Mouse (Mus musculus) heart, embryonic 15.5 days (tissue): ENCODE measurements around the gene St3gal3. TPM values are rescaled to one million over a fixed set of nuclear protein-coding genes. Genes with fewer than 3 reads are reported as not detected.

ENCODE experiments used
- ATAC-seq: fragments of 200-750 bp; cut with Nextera tagmentation; replicated peaks from 2 replicates; pipeline ENCODE4 v1.8.0; 2017; ENCODE audit warnings: low read depth, moderate TSS enrichment; ENCODE audit not compliant: insufficient number of reproducible peaks, insufficient read depth, low FRiP score
- H3K27ac ChIP-seq: fragments of 300-500 bp; sonication (generic); 2 replicates; pipeline ENCODE4 v1.5.1; 2015; ENCODE audit warnings: mild to moderate bottlenecking, inconsistent platforms
- H3K27me3 ChIP-seq: fragments of 300-500 bp; sonication (generic); 2 replicates; pipeline ENCODE4 v1.6.1; 2015; ENCODE audit warnings: inconsistent platforms
- H3K36me3 ChIP-seq: fragments of 300-500 bp; sonication (generic); 2 replicates; pipeline ENCODE4 v1.6.1; 2015; ENCODE audit warnings: mild to moderate bottlenecking, inconsistent platforms
- H3K4me1 ChIP-seq: fragments of 300-500 bp; sonication (generic); replicated peaks from 2 replicates; pipeline ENCODE4 v1.6.1; 2015; ENCODE audit warnings: inconsistent platforms
- H3K4me2 ChIP-seq: fragments of 300-500 bp; sonication (generic); 2 replicates; pipeline ENCODE4 v1.6.1; 2015; ENCODE audit warnings: inconsistent platforms, mild to moderate bottlenecking, moderate library complexity
- H3K4me3 ChIP-seq: fragments of 300-500 bp; sonication (generic); 2 replicates; pipeline ENCODE4 v1.5.1; 2015; ENCODE audit warnings: mild to moderate bottlenecking, inconsistent platforms
- H3K9ac ChIP-seq: fragments of 300-500 bp; sonication (generic); 2 replicates; pipeline ENCODE4 v1.6.1; 2015; ENCODE audit warnings: mild to moderate bottlenecking, inconsistent platforms
- H3K9me3 ChIP-seq: fragments of 300-500 bp; sonication (generic); replicated peaks from 2 replicates; pipeline ENCODE4 v1.6.1; 2016; ENCODE audit warnings: inconsistent platforms
- WGBS: fragments of 180-500 bp; shearing (Covaris S2); methylation state at CpG from one replicate; pipeline ENCODE4 v1.1.7; 2015; ENCODE audit warnings: mixed read lengths; 5-methylcytosine and 5-hydroxymethylcytosine counted together
- polyA plus RNA-seq: library from polyadenylated mRNA; unstranded; fragments of >200 nt; fragmentation: Nextera tagmentation; extraction: Ambion mirVana; gene quantifications from 2 replicates; pipeline ENCODE4 v1.2.1, GENCODE M21; 2015

Gene St3gal3
- polyA plus RNA-seq, 1 experiment from 2014 or later, result 7.5 TPM

GRCm38 (mm10) chr4:118152020-118152785, 17.5 kb upstream of the St3gal3 start:
- WGBS, result 87% methylated on average over 17 of the region's 17 CpGs
- Histone ChIP-seq H3K36me3 (peaks cover 80% of the 10 kb centered on the region), H3K27ac (no peak overlapping the region), H3K27me3 (no peaks in the 10 kb centered on the region), H3K9me3 (no peaks in the 10 kb centered on the region), H3K4me2 (no peak overlapping the region), H3K4me3 (no peak overlapping the region), H3K9ac (no peak overlapping the region), H3K4me1 (peaks cover 6% of the 10 kb centered on the region)
- no peak for ATAC-seq

- no peak for ATAC-seq
- Histone ChIP-seq H3K4me3 (no peak overlapping the region), H3K9ac (no peak overlapping the region), H3K4me2 (no peak overlapping the region), H3K9me3 (no peaks in the 10 kb centered on the region), H3K27me3 (no peaks in the 10 kb centered on the region), H3K36me3 (peaks cover 84% of the 10 kb centered on the region), H3K4me1 (peaks cover 6% of the 10 kb centered on the region), H3K27ac (no peak overlapping the region)
- WGBS, result 89% methylated on average over 7 of the region's 7 CpGs
These were observed 16.1 kb upstream of the St3gal3 start for GRCm38 (mm10) chr4:118150804-118151203.

GRCm38 (mm10) chr4:118149956-118150680, 15.4 kb upstream of the St3gal3 start:
- no peak overlapping the region for H3K9ac ChIP-seq
- no peak overlapping the region for H3K4me2 ChIP-seq
- 66% methylated on average over 14 of the region's 14 CpGs for WGBS
- no peaks in the 10 kb centered on the region for H3K27me3 ChIP-seq
- H3K36me3 ChIP-seq, result peaks cover 84% of the 10 kb centered on the region
- H3K4me1 ChIP-seq, result peaks cover 6% of the 10 kb centered on the region
- no peak for ATAC-seq
- no peaks in the 10 kb centered on the region for H3K9me3 ChIP-seq
- no peak overlapping the region for H3K4me3 ChIP-seq
- H3K27ac ChIP-seq, result no peak overlapping the region

- H3K4me2 ChIP-seq, result no peak overlapping the region
- WGBS, result 86% methylated on average over 10 of the region's 10 CpGs
- no peak overlapping the region for H3K4me3 ChIP-seq
- H3K4me1 ChIP-seq, result peaks cover 6% of the 10 kb centered on the region
- H3K36me3 ChIP-seq, result peaks cover 91% of the 10 kb centered on the region
- H3K9me3 ChIP-seq, result no peaks in the 10 kb centered on the region
- no peak overlapping the region for H3K9ac ChIP-seq
- no peaks in the 10 kb centered on the region for H3K27me3 ChIP-seq
- H3K27ac ChIP-seq, result no peak overlapping the region
- no peak for ATAC-seq
These were observed 14.4 kb upstream of the St3gal3 start for GRCm38 (mm10) chr4:118149055-118149576.

GRCm38 (mm10) chr4:118148317-118148687, 13.6 kb upstream of the St3gal3 start:
- WGBS, result 57% methylated on average over 10 of the region's 10 CpGs
- Histone ChIP-seq H3K36me3 (peaks cover 92% of the 10 kb centered on the region), H3K9ac (no peak overlapping the region), H3K27me3 (no peaks in the 10 kb centered on the region), H3K4me3 (no peak overlapping the region), H3K9me3 (no peaks in the 10 kb centered on the region), H3K4me1 (peaks cover 6% of the 10 kb centered on the region), H3K4me2 (no peak overlapping the region), H3K27ac (no peak overlapping the region)
- no peak for ATAC-seq

GRCm38 (mm10) chr4:118147547-118148316, 13.0 kb upstream of the St3gal3 start:
- WGBS, result 89% methylated on average over 19 of the region's 19 CpGs
- Histone ChIP-seq H3K36me3 (peaks cover 92% of the 10 kb centered on the region), H3K4me3 (no peak overlapping the region), H3K9me3 (no peaks in the 10 kb centered on the region), H3K4me2 (no peak overlapping the region), H3K27me3 (no peaks in the 10 kb centered on the region), H3K4me1 (peaks cover 6% of the 10 kb centered on the region), H3K27ac (no peak overlapping the region), H3K9ac (no peak overlapping the region)
- no peak for ATAC-seq

GRCm38 (mm10) chr4:118147090-118147489, 12.4 kb upstream of the St3gal3 start:
- Histone ChIP-seq H3K4me2 (no peak overlapping the region), H3K9ac (no peak overlapping the region), H3K4me1 (peaks cover 6% of the 10 kb centered on the region), H3K4me3 (no peak overlapping the region), H3K27me3 (no peaks in the 10 kb centered on the region), H3K36me3 (peaks cover 93% of the 10 kb centered on the region), H3K9me3 (no peaks in the 10 kb centered on the region), H3K27ac (no peak overlapping the region)
- no peak for ATAC-seq
- WGBS, result 84% methylated on average over 10 of the region's 10 CpGs

GRCm38 (mm10) chr4:118144324-118144723, 9.6 kb upstream of the St3gal3 start:
- Histone ChIP-seq H3K27me3 (no peaks in the 10 kb centered on the region), H3K9me3 (no peaks in the 10 kb centered on the region), H3K4me1 (peaks cover under 1% of the 10 kb centered on the region; the same call in 1 of the 2 replicates), H3K9ac (no peak overlapping the region), H3K36me3 (peaks cover 88% of the 10 kb centered on the region), H3K4me3 (no peak overlapping the region), H3K4me2 (no peak overlapping the region), H3K27ac (no peak overlapping the region)
- no peak for ATAC-seq
- 83% methylated on average over 9 of the region's 9 CpGs for WGBS

- Histone ChIP-seq H3K36me3 (peaks cover 82% of the 10 kb centered on the region), H3K4me1 (peaks cover 7% of the 10 kb centered on the region), H3K27me3 (no peaks in the 10 kb centered on the region), H3K27ac (no peak overlapping the region), H3K9ac (no peak overlapping the region), H3K4me2 (no peak overlapping the region), H3K4me3 (no peak overlapping the region), H3K9me3 (no peaks in the 10 kb centered on the region)
- ATAC-seq, result no peak
- WGBS, result 81% methylated on average over 7 of the region's 7 CpGs
These were observed 9.0 kb upstream of the St3gal3 start for GRCm38 (mm10) chr4:118143679-118144078.

GRCm38 (mm10) chr4:118141511-118141910, 6.8 kb upstream of the St3gal3 start:
- H3K27ac ChIP-seq, result no peak overlapping the region
- H3K4me1 ChIP-seq, result peaks cover 9% of the 10 kb centered on the region
- H3K4me2 ChIP-seq, result no peak overlapping the region
- H3K36me3 ChIP-seq, result peaks cover 80% of the 10 kb centered on the region
- no peaks in the 10 kb centered on the region for H3K9me3 ChIP-seq
- no peaks in the 10 kb centered on the region for H3K27me3 ChIP-seq
- WGBS, result 93% methylated on average over 5 of the region's 5 CpGs
- H3K4me3 ChIP-seq, result no peak overlapping the region
- ATAC-seq, result no peak
- no peak overlapping the region for H3K9ac ChIP-seq

- Histone ChIP-seq H3K4me3 (no peak overlapping the region), H3K27ac (peak overlapping the region; percentile 31; the same call in 1 of the 2 replicates)
These were observed 4.2 kb upstream of the St3gal3 start for GRCm38 (mm10) chr4:118138891-118139290.

More at GRCm38 (mm10) chr4:118138891-118139290, 4.2 kb upstream of the St3gal3 start:
- H3K27me3 ChIP-seq, result no peaks in the 10 kb centered on the region
- no peak overlapping the region for H3K9ac ChIP-seq
- no peaks in the 10 kb centered on the region for H3K9me3 ChIP-seq
- H3K36me3 ChIP-seq, result peaks cover 53% of the 10 kb centered on the region
- peaks cover 17% of the 10 kb centered on the region for H3K4me1 ChIP-seq
- ATAC-seq, result no peak
- 33% methylated on average over 5 of the region's 5 CpGs for WGBS
- H3K4me2 ChIP-seq, result no peak overlapping the region
